Mouse (Mus musculus) lung, adult 10 weeks (tissue): ENCODE measurements around the gene Ncam1. TPM values are rescaled to one million over a fixed set of nuclear protein-coding genes. Genes with fewer than 3 reads are reported as not detected.

Experiments used
- polyA plus RNA-seq: library from polyadenylated mRNA; stranded (reverse); fragments of 350-450 nt; fragmentation: Illumina TruSeq; extraction: RNeasy Lipid Tissue Mini Kit (QIAGEN cat#74804); gene quantifications from one replicate; pipeline ENCODE4 v1.2.3, GENCODE M21; 2014; ENCODE audit warnings: low read depth, low replicate concordance; ENCODE audit not compliant: insufficient read depth

Ncam1 gene
- polyA plus RNA-seq, result 0.43 TPM

DNA sequence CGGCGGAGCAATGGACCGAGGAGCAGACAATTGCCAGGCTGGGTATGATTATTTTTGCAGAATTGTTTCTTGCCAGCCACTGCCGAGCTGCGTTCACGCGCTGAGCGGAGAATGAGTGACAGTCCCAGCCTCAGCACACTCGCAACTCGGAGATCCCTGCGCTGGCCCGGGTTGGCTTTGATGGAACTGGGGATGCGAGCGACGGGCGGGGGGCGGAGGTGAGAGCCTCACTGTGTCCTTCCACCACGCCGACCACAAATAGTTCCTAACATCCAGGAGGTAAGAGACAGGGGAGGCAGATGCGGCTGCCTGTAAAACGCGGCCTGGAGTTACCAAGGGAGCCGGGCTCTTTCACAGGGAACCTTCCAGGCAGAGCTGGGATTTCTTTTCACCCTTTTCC lies at the start of gene Ncam1:
Gene Ncam1, minus strand, starts transcription at position 120 of the 400 bp plus-strand sequence.

DNA sequence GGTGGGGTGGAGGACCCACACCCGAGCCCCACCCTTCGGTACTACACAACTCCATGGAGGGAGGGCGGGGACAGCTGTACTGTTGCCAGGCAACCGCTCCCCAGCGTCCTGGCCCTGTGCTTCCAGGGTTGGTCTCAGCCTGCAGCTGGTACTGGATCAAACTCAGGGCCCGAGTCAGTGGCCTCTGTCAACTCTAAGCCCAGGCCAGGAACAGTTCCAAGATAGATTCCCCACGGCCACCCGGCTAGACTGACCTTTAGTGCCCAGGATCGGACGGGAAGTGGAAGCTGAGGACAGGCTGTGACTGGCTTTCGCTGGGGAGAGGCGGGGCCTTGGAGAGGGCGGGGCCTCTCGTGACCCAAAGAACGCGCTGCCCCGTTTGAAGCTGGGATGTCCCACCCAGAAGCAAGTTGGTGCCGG lies 312.8 kb downstream of the Ncam1 start, which contains the start of gene Ttc12:
Gene Ttc12, minus strand, starts transcription at position 334 of the 420 bp plus-strand sequence.

